Comparison of ENCODE assay signal across 18 mouse cellular contexts in genomic region chr2:29678524-29678923, GRCm38 (mm10). TPM values are rescaled to one million over a fixed set of nuclear protein-coding genes. Genes with fewer than 3 reads are reported as not detected.
DNase-seq lines count a peak whose midpoint lies in the region; ATAC-seq and TF ChIP-seq lines count a peak whose summit lies in the region.
"Had no signal": no experiment of that assay in that cellular context is flagged by ENCODE, and none has a peak within 500 bp of the region (broad histone marks: within the 10 kb centered on the region; RNA-seq: fewer than 3 reads in every experiment).

No protein-coding gene starts in this region.

- H3K36me3 ChIP-seq in midbrain, embryonic 11.5 days (ENCODE audit: control insufficient read depth, insufficient read depth, low read length): no peaks in the 10 kb centered on the region
- peaks cover 6% of the 10 kb centered on the region; the same call in 1 of the 2 replicates for H3K36me3 ChIP-seq in midbrain, embryonic 14.5 days (ENCODE audit: control insufficient read depth, insufficient read depth, low read length)
- H3K36me3 ChIP-seq in liver, embryonic 14.5 days (replicated peaks; ENCODE audit: control insufficient read depth, insufficient read depth, low read depth): no peaks in the 10 kb centered on the region
- H3K36me3 ChIP-seq: embryonic facial prominence, embryonic 15.5 days had no signal

- H3K4me2 ChIP-seq in midbrain, embryonic 11.5 days: no peak overlapping the region
- H3K4me2 ChIP-seq in midbrain, embryonic 14.5 days (ENCODE audit: low read length): no peak overlapping the region
- H3K4me2 ChIP-seq in liver, embryonic 14.5 days (ENCODE audit: low read depth): no peak overlapping the region
- H3K4me2 ChIP-seq: embryonic facial prominence, embryonic 15.5 days; heart, embryonic 15.5 days; limb, embryonic 15.5 days; neural tube, embryonic 13.5 days had no signal

- H3K27me3 ChIP-seq in midbrain, embryonic 11.5 days (ENCODE audit: control insufficient read depth, insufficient read depth, low read length): no peaks in the 10 kb centered on the region
- no peaks in the 10 kb centered on the region for H3K27me3 ChIP-seq in midbrain, embryonic 14.5 days (ENCODE audit: control insufficient read depth, insufficient read depth, low read length)
- H3K27me3 ChIP-seq in liver, embryonic 14.5 days (ENCODE audit: control insufficient read depth, insufficient read depth, low read length): no peaks in the 10 kb centered on the region
- H3K27me3 ChIP-seq: embryonic facial prominence, embryonic 15.5 days; heart, embryonic 15.5 days; limb, embryonic 15.5 days; neural tube, embryonic 13.5 days had no signal

- H3K4me1 ChIP-seq in midbrain, embryonic 11.5 days (ENCODE audit: control insufficient read depth, insufficient read depth, low read length): no peaks in the 10 kb centered on the region
- H3K4me1 ChIP-seq in midbrain, embryonic 14.5 days (ENCODE audit: control insufficient read depth, insufficient read depth, low read length): no peaks in the 10 kb centered on the region
- peaks cover 10 to 20% of the 10 kb centered on the region in 2 experiments for H3K4me1 ChIP-seq in liver, embryonic 14.5 days (replicated peaks; ENCODE audit: control insufficient read depth in 2 of 2, insufficient read depth in 2 of 2, low read length in 1 of 2)

- no peak for ATAC-seq in midbrain, embryonic 11.5 days (ENCODE audit: low FRiP score)
- ATAC-seq in midbrain, embryonic 14.5 days (ENCODE audit: low FRiP score, low TSS enrichment): no peak
- no peak for ATAC-seq in liver, embryonic 14.5 days (ENCODE audit: insufficient read depth)
- ATAC-seq: hindbrain, postnatal 0 days; midbrain, embryonic 16.5 days had no signal

- no peak for TF ChIP-seq EP300 in liver, embryonic 14.5 days (IDR thresholded peaks at IDR 0.05; ENCODE audit: low read depth)

- H3K9me3 ChIP-seq in midbrain, embryonic 11.5 days (ENCODE audit: control insufficient read depth, low read length): no peaks in the 10 kb centered on the region
- H3K9me3 ChIP-seq in midbrain, embryonic 14.5 days (ENCODE audit: control insufficient read depth, low read length): no peaks in the 10 kb centered on the region
- no peaks in the 10 kb centered on the region for H3K9me3 ChIP-seq in liver, embryonic 14.5 days (ENCODE audit: control insufficient read depth, low read length)
- H3K9me3 ChIP-seq: embryonic facial prominence, embryonic 15.5 days; forebrain, embryonic 10.5 days; heart, embryonic 15.5 days; limb, embryonic 15.5 days; neural tube, embryonic 13.5 days had no signal

- H3K4me3 ChIP-seq in midbrain, embryonic 11.5 days (ENCODE audit: low read depth, low read length): no peak overlapping the region
- H3K4me3 ChIP-seq in midbrain, embryonic 14.5 days (replicated peaks; ENCODE audit: low read depth, low read length): no peak overlapping the region
- no peak overlapping the region for H3K4me3 ChIP-seq in liver, embryonic 14.5 days (ENCODE audit: insufficient read depth in 1 of 2, low read depth in 2 of 2, low read length in 2 of 2)
- H3K4me3 ChIP-seq: embryonic facial prominence, embryonic 15.5 days; forebrain, embryonic 10.5 days; heart, embryonic 15.5 days; limb, embryonic 15.5 days; neural tube, embryonic 13.5 days had no signal

- H3K9ac ChIP-seq in midbrain, embryonic 11.5 days (ENCODE audit: low read length): no peak overlapping the region
- no peak overlapping the region for H3K9ac ChIP-seq in midbrain, embryonic 14.5 days (replicated peaks; ENCODE audit: low read length)
- no peak overlapping the region for H3K9ac ChIP-seq in liver, embryonic 14.5 days (replicated peaks)
- H3K9ac ChIP-seq: embryonic facial prominence, embryonic 15.5 days; heart, embryonic 15.5 days; limb, embryonic 15.5 days; neural tube, embryonic 13.5 days had no signal

- no peak for TF ChIP-seq CTCF in liver, embryonic 14.5 days (IDR thresholded peaks at IDR 0.05; ENCODE audit: low read depth)

- no peak overlapping the region for H3K27ac ChIP-seq in midbrain, embryonic 11.5 days (ENCODE audit: low read depth, low read length)
- H3K27ac ChIP-seq in midbrain, embryonic 14.5 days (replicated peaks; ENCODE audit: low read depth, low read length): no peak overlapping the region
- H3K27ac ChIP-seq in liver, embryonic 14.5 days: peak overlapping the region; percentile 31
- H3K27ac ChIP-seq: embryonic facial prominence, embryonic 15.5 days; forebrain, embryonic 10.5 days; heart, embryonic 15.5 days; hindbrain, postnatal 0 days; limb, embryonic 15.5 days; neural tube, embryonic 13.5 days had no signal

- 81% methylated on average over 3 of the region's 3 CpGs for WGBS in midbrain, embryonic 11.5 days
- 83% methylated on average over 3 of the region's 3 CpGs for WGBS in midbrain, embryonic 14.5 days
- WGBS in liver, embryonic 14.5 days (ENCODE audit: insufficient replicate concordance): 50% methylated on average over 3 of the region's 3 CpGs

- DNase-seq in midbrain, embryonic 11.5 days (ENCODE audit: low spot score, missing footprints): peak; percentile 19
- no peak for DNase-seq in midbrain, embryonic 14.5 days
- peak; percentile 34 for DNase-seq in ZHBTc4 (ENCODE audit: low read depth, low spot score)
- no peak for DNase-seq in liver, embryonic 14.5 days (ENCODE audit: low read depth in 3 of 3, low spot score in 3 of 3)
- peak; percentile 55 to 61 for DNase-seq in natural killer cell, adult 2 months (ENCODE audit: low spot score in 2 of 2)
- no peak for DNase-seq in kidney, adult 8-10 months
- DNase-seq in thymus, postnatal 25 days: no peak
- no peak for DNase-seq in gastrocnemius, adult 18-20 months (ENCODE audit: low spot score)
- DNase-seq: cerebellum, adult 9-10 months; kidney, adult 9 months; thymus, postnatal 4 days had no signal

RNA-seq across cellular contexts. Expression of gene Rapgef1, which starts 59.0 kb away (rescaled TPM):
- polyA plus RNA-seq in midbrain, embryonic 11.5 days (2014; fragmentation: Nextera tagmentation; extraction: Ambion mirVana): 12.4 and 15.6 TPM in 2 replicates
- 23.2 and 25.3 TPM in 2 replicates for polyA plus RNA-seq in midbrain, embryonic 14.5 days (2014; fragmentation: Nextera tagmentation; extraction: Ambion mirVana)
- 10.1 and 11.1 TPM in 2 replicates for polyA plus RNA-seq in liver, embryonic 14.5 days (2012; rRNA removed)
- polyA plus RNA-seq in liver, embryonic 14.5 days (2014; fragmentation: Nextera tagmentation; extraction: Ambion mirVana): 3.9 and 5.5 TPM in 2 replicates
- total RNA-seq in gastrocnemius, adult 18-20 months (2021): 100 to 1,000 TPM; 137 to 155 TPM

Comparison
In these comparisons a context has a peak if more than half of its experiments do, and no peak if none do; other contexts are left out.
1. DNase-seq: peak in midbrain, embryonic 11.5 days (single experiment), ZHBTc4 (single experiment) and natural killer cell, adult 2 months (2 of 2); none in midbrain, embryonic 14.5 days (single experiment), liver, embryonic 14.5 days (0 of 3), kidney, adult 8-10 months (0 of 2), thymus, postnatal 25 days (single experiment) and gastrocnemius, adult 18-20 months (single experiment).